Mouse (Mus musculus) cortical plate, adult 2 months (tissue): Measurements from ENCODE around the gene Krt82.

Source experiments
- CTCF ChIP-seq: fragments of 200-500 bp; IDR thresholded peaks from 2 replicates; pipeline ENCODE4 v1.5.1; 2011; ENCODE audit warnings: mild to moderate bottlenecking, control low read depth, low read length; ENCODE audit not compliant: insufficient read depth; ENCODE audit errors: extremely low read depth
- POLR2A ChIP-seq: fragments of 200-500 bp; IDR thresholded peaks from 2 replicates; pipeline ENCODE4 v1.6.1; 2011; ENCODE audit warnings: mild to moderate bottlenecking, low read length, control low read depth; ENCODE audit not compliant: insufficient read depth; ENCODE audit errors: extremely low read depth

DNA sequence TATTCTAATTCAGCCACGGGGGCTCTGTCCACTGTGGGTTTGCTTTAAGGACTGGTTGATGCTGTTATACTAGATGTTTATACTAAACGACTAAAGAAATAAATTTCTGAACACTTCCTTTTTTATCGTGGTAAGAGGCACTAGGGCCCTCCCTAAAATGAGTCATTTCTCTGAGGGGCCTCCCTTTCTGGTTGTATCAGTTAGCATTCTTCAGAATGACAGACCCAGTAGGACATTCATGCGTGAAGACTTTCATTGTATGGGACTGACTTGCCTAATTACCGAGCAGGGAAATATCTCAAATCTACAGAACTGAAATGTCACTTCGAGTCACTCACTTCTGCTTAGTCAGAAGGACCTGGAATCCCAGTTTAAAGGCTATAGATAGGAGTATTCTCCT lies 48.7 kb upstream of the Krt82 start:
- TF ChIP-seq POLR2A (no peak), CTCF (no peak)
